Mouse (Mus musculus) kidney, embryonic 16.5 days (tissue): ENCODE measurements around the gene Nrn1l. TPM values are rescaled to one million over a fixed set of nuclear protein-coding genes. Genes with fewer than 3 reads are reported as not detected.

Experiments used
- ATAC-seq: fragments of 200-750 bp; cut with Nextera tagmentation; 2 replicates; pipeline ENCODE4 v1.8.0; 2017; ENCODE audit warnings: moderate TSS enrichment; ENCODE audit not compliant: low FRiP score, low TSS enrichment
- H3K27ac ChIP-seq: fragments of 300-500 bp; sonication (generic); 2 replicates; pipeline ENCODE4 v1.5.1; 2014; ENCODE audit warnings: low read length
- H3K27me3 ChIP-seq: fragments of 300-500 bp; sonication (generic); 2 replicates; pipeline ENCODE4 v1.6.1; 2014; ENCODE audit warnings: low read length, control low read depth, mixed read lengths; ENCODE audit not compliant: insufficient read depth
- H3K36me3 ChIP-seq: fragments of 300-500 bp; sonication (generic); 2 replicates; pipeline ENCODE4 v1.6.1; 2014; ENCODE audit warnings: low read length, control low read depth, mixed read lengths; ENCODE audit not compliant: insufficient read depth
- H3K4me1 ChIP-seq: fragments of 300-500 bp; sonication (generic); 2 replicates; pipeline ENCODE4 v1.6.1; 2014; ENCODE audit warnings: low read length, control low read depth, mixed read lengths; ENCODE audit not compliant: insufficient read depth
- H3K4me2 ChIP-seq: fragments of 300-500 bp; sonication (generic); replicated peaks from 2 replicates; pipeline ENCODE4 v1.6.1; 2014; ENCODE audit warnings: low read depth, low read length
- H3K4me3 ChIP-seq: fragments of 300-500 bp; sonication (generic); 2 replicates; pipeline ENCODE4 v1.5.1; 2014; ENCODE audit warnings: mild to moderate bottlenecking, low read length
- H3K9ac ChIP-seq: fragments of 300-500 bp; sonication (generic); replicated peaks from 2 replicates; pipeline ENCODE4 v1.6.1; 2014; ENCODE audit warnings: low read length
- H3K9me3 ChIP-seq: fragments of 300-500 bp; sonication (generic); 2 replicates; pipeline ENCODE4 v1.6.1; 2016; ENCODE audit warnings: low read length, control low read depth
- WGBS: fragments of 180-500 bp; shearing (Covaris S2); extraction: QIAGEN DNeasy Blood & Tissue Kit; methylation state at CpG from one replicate; pipeline ENCODE4 v1.1.7; 2014; 5-methylcytosine and 5-hydroxymethylcytosine counted together
- polyA plus RNA-seq: library from polyadenylated mRNA; unstranded; fragments of >200 nt; fragmentation: Nextera tagmentation; extraction: Ambion mirVana; gene quantifications from 2 replicates; pipeline ENCODE4 v1.2.1, GENCODE M21; 2015

The Nrn1l gene
- polyA plus RNA-seq, 1 experiment from 2014 or later: 0.85 TPM

DNA sequence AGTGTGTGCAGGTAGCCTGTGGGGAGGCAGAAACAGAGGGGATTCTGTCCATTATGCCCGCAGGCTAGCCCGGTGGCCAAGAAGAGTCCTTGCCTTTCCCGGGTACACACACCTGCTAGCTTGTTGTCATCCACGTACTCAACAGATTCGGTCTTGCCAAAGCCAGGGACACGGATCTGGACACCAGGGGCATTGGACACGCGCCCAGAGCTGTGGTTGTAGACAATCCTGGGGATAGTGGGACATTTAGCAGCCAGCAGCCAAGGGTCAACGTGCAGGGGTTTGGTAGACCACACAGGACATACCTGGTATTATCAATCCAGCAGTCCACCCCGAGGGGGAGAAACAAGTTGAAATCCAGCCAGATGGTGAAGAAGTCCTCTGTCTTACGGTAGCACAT, 48.7 kb downstream of the Nrn1l start:
- Histone ChIP-seq H3K27me3 (no peaks in the 10 kb centered on the region), H3K9me3 (no peaks in the 10 kb centered on the region), H3K4me3 (no peak overlapping the region), H3K9ac (no peak overlapping the region), H3K27ac (no peak overlapping the region), H3K4me2 (no peak overlapping the region), H3K4me1 (peaks cover 7% of the 10 kb centered on the region), H3K36me3 (peaks cover 41% of the 10 kb centered on the region)
- ATAC-seq: no peak
- 95% methylated on average over 11 of the region's 11 CpGs for WGBS

DNA sequence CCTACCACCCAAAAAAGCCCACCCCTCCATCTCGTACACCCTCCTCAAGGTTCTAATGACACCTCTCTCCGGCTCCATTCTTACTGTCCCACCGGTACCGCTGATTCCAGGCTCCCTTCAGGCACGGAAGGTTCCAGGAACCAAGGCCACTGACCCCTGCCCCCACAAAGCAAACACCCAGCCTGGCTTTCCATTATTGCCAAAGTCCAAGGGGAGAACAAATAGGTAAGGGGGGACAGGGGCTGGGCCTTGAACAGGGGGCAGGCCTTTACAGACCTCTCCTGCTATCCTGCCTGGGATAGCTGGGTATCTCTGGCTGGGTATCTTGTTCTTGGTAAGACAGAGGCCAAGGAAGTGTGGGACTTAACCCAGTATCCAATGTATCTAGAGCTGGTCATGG, 49.2 kb downstream of the Nrn1l start:
- peaks cover 43% of the 10 kb centered on the region for H3K36me3 ChIP-seq
- no peak overlapping the region for H3K9ac ChIP-seq
- peaks cover 7% of the 10 kb centered on the region for H3K4me1 ChIP-seq
- H3K9me3 ChIP-seq: no peaks in the 10 kb centered on the region
- ATAC-seq: no peak
- H3K27ac ChIP-seq: no peak overlapping the region
- H3K4me3 ChIP-seq: no peak overlapping the region
- H3K27me3 ChIP-seq: no peaks in the 10 kb centered on the region
- H3K4me2 ChIP-seq: no peak overlapping the region
- 93% methylated on average over 5 of the region's 5 CpGs for WGBS

DNA sequence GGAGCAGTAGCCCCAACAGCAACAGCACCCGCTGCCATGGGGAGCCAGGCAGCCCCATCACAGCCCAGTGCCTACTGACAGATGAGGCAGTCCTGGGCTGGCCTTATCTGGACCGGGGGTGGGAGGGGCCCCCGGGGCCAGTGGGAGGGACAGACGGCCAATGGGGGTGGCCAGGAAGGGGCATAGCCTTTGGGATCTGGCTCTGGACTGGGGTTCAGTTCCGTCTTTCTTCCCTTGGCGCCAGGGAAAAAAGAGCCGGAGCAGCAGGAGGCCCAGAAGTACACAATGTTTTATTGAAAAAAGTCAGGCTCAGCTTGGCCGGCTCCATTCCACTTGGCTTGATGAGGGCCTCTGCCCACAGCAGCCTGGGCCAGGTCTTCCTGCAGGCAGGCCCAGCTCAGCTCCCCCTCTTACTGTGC, 50.0 kb downstream of the Nrn1l start, which contains the start of gene Lcat:
Gene Lcat (minus strand): TSS at position 62 of the 419 bp plus-strand sequence.
- Histone ChIP-seq H3K36me3 (peaks cover 43% of the 10 kb centered on the region), H3K9me3 (no peaks in the 10 kb centered on the region), H3K27ac (no peak within 1 kb of the TSS), H3K9ac (no peak within 1 kb of the TSS), H3K4me2 (no peak within 1 kb of the TSS), H3K4me1 (peaks cover 3% of the 10 kb centered on the region), H3K4me3 (no peak within 1 kb of the TSS), H3K27me3 (no peaks in the 10 kb centered on the region)
- no peak for ATAC-seq
- WGBS: 83% methylated on average over 7 of the region's 8 CpGs

Other genes with a start within 250 kb of the Nrn1l start
- gene Carmil2, start 207.3 kb upstream of the Nrn1l start, polyA plus RNA-seq: 0.49 and 0.52 TPM in 2 replicates
- 65.7 and 67.6 TPM in 2 replicates for gene Acd, start 192.5 kb upstream of the Nrn1l start, polyA plus RNA-seq
- 18.0 and 20.1 TPM in 2 replicates for gene Pard6a, start 192.4 kb upstream of the Nrn1l start, polyA plus RNA-seq
- gene 4933405L10Rik, start 185.9 kb upstream of the Nrn1l start, polyA plus RNA-seq: not detected in 2 replicates
- gene Enkd1, start 185.4 kb upstream of the Nrn1l start, polyA plus RNA-seq: 29.0 and 34.1 TPM in 2 replicates
- gene Gfod2, start 134.9 kb upstream of the Nrn1l start, polyA plus RNA-seq: 24.9 and 25.7 TPM in 2 replicates
- 10.7 and 13.3 TPM in 2 replicates for gene Ranbp10, start 66.2 kb upstream of the Nrn1l start, polyA plus RNA-seq
- 0.21 and 0.24 TPM in 2 replicates for gene Tsnaxip1, start 65.8 kb upstream of the Nrn1l start, polyA plus RNA-seq
- gene Cenpt, start 40.3 kb upstream of the Nrn1l start, polyA plus RNA-seq: 44.7 and 46.3 TPM in 2 replicates
- 65.2 and 66.1 TPM in 2 replicates for gene Thap11, start 38.4 kb upstream of the Nrn1l start, polyA plus RNA-seq
- gene Nutf2, start 33.0 kb upstream of the Nrn1l start, polyA plus RNA-seq: 186 and 242 TPM in 2 replicates
- gene Edc4, start 12.7 kb upstream of the Nrn1l start, polyA plus RNA-seq: 58.8 and 61.1 TPM in 2 replicates
- gene Pskh1, start 6.9 kb downstream of the Nrn1l start, polyA plus RNA-seq: 44.3 and 46.7 TPM in 2 replicates
- 0.82 and 1.8 TPM in 2 replicates for gene Ctrl, start 40.3 kb downstream of the Nrn1l start, polyA plus RNA-seq
- 33.3 and 46.5 TPM in 2 replicates for gene Psmb10, start 44.9 kb downstream of the Nrn1l start, polyA plus RNA-seq
- gene Lcat, start 49.8 kb downstream of the Nrn1l start, polyA plus RNA-seq: 1.3 and 1.8 TPM in 2 replicates
- 36.1 and 36.2 TPM in 2 replicates for gene Slc12a4, start 72.5 kb downstream of the Nrn1l start, polyA plus RNA-seq
- gene Dpep3, start 85.9 kb downstream of the Nrn1l start, polyA plus RNA-seq: not detected in 2 replicates
- 19.7 and 24.6 TPM in 2 replicates for gene Dus2, start 97.8 kb downstream of the Nrn1l start, polyA plus RNA-seq
- not detected in 2 replicates for gene Dpep2nb, start 112.4 kb downstream of the Nrn1l start, polyA plus RNA-seq
- gene Ddx28, start 118.3 kb downstream of the Nrn1l start, polyA plus RNA-seq: 19.8 and 21.2 TPM in 2 replicates
- gene Nfatc3, start 165.3 kb downstream of the Nrn1l start, polyA plus RNA-seq: 5.7 and 6.7 TPM in 2 replicates
- 24.3 and 28.5 TPM in 2 replicates for gene Esrp2, start 243.4 kb downstream of the Nrn1l start, polyA plus RNA-seq